Mouse (Mus musculus) left cerebral cortex, postnatal 10 days (tissue): ENCODE measurements around the gene Mfap3. TPM values are rescaled to one million over a fixed set of nuclear protein-coding genes. Genes with fewer than 3 reads are reported as not detected.
A peak's percentile ranks its signal among the peaks of the same experiment; 100 is the strongest.

Source experiments
- DNase-seq, 2 experiments: peaks; one replicate each; pipeline ENCODE4 v3.0.0; 2021 to 2022; ENCODE audit warnings: low spot score in 2 of 2, mixed read lengths in 1 of 2; ENCODE audit errors: extremely low spot score in 1 of 2
- intact Hi-C: fragments of 180-260 bp; cut with DNase I; formaldehyde crosslinking; loops from one replicate; pipeline ENCODE4 v1.15.1; 2025
- total RNA-seq, 2 experiments: library from RNA; stranded (reverse); gene quantifications; 2 replicates each; pipeline ENCODE4 v1.2.3; 2021

Gene Mfap3
- total RNA-seq, 2 experiments from 2014 or later = 35.0 to 35.3 TPM

- no peak for DNase-seq
- intact Hi-C loops = no loop called here
Observed at GRCm38 (mm10) chr11:57573686-57574274, 55.3 kb downstream of the Mfap3 start.

- intact Hi-C loops = no loop called here
- DNase-seq = peak; percentile 42 to 53
Observed at GRCm38 (mm10) chr11:57576871-57577515, 58.5 kb downstream of the Mfap3 start.

- intact Hi-C loops = no loop called here
- DNase-seq = no peak
Observed at GRCm38 (mm10) chr11:57582818-57583635, 64.6 kb downstream of the Mfap3 start.

Other genes with a start within 250 kb of the Mfap3 start
- gene Fam114a2, start within 50 bp of the Mfap3 start, total RNA-seq = 10 to 100 TPM; 25.2 to 29.2 TPM
- gene Galnt10, start 126.8 kb downstream of the Mfap3 start, total RNA-seq = 10 to 100 TPM in 1 of 2 experiments, 1 to 10 TPM in 1; 9.0 to 11.1 TPM